Mouse (Mus musculus) lung, embryonic 14.5 days (tissue): ENCODE data around the gene Zfp92. TPM values are rescaled to one million over a fixed set of nuclear protein-coding genes. Genes with fewer than 3 reads are reported as not detected.

Source experiments
- ATAC-seq: fragments of 200-750 bp; cut with Nextera tagmentation; 2 replicates; pipeline ENCODE4 v1.8.0; 2017; ENCODE audit warnings: mild to moderate bottlenecking, moderate TSS enrichment, moderate library complexity; ENCODE audit not compliant: insufficient read depth
- DNase-seq: peaks from one replicate; pipeline ENCODE4 v3.0.0-alpha.2; 2015
- H3K27ac ChIP-seq: fragments of 300-500 bp; sonication (generic); 2 replicates; pipeline ENCODE4 v1.5.1; 2014; ENCODE audit warnings: low read depth, mild to moderate bottlenecking, moderate library complexity
- H3K27me3 ChIP-seq: fragments of 300-500 bp; sonication (generic); 2 replicates; pipeline ENCODE4 v1.6.1; 2014; ENCODE audit warnings: low read length, control low read depth; ENCODE audit not compliant: insufficient read depth
- H3K36me3 ChIP-seq: fragments of 300-500 bp; sonication (generic); 2 replicates; pipeline ENCODE4 v1.6.1; 2014; ENCODE audit warnings: control low read depth; ENCODE audit not compliant: insufficient read depth
- H3K4me1 ChIP-seq: fragments of 300-500 bp; sonication (generic); 2 replicates; pipeline ENCODE4 v1.6.1; 2014; ENCODE audit warnings: antibody characterized with exemption, control low read depth; ENCODE audit not compliant: insufficient read depth
- H3K4me2 ChIP-seq: fragments of 300-500 bp; sonication (generic); 2 replicates; pipeline ENCODE4 v1.6.1; 2014; ENCODE audit warnings: mild to moderate bottlenecking
- H3K4me3 ChIP-seq: fragments of 300-500 bp; sonication (generic); 2 replicates; pipeline ENCODE4 v1.5.1; 2014; ENCODE audit warnings: low read depth, low read length
- H3K9ac ChIP-seq: fragments of 300-500 bp; sonication (generic); 2 replicates; pipeline ENCODE4 v1.6.1; 2014
- H3K9me3 ChIP-seq: fragments of 300-500 bp; sonication (generic); 2 replicates; pipeline ENCODE4 v1.6.1; 2016; ENCODE audit warnings: low read depth, low read length, control low read depth
- CTCF ChIP-seq: IDR thresholded peaks from 2 replicates; pipeline ENCODE4 v1.5.1; 2016; ENCODE audit warnings: antibody characterized with exemption, low read depth
- WGBS: fragments of 180-500 bp; shearing (Covaris S2); extraction: QIAGEN DNeasy Blood & Tissue Kit; methylation state at CpG from one replicate; pipeline ENCODE4 v1.1.7; 2014; 5-methylcytosine and 5-hydroxymethylcytosine counted together
- polyA plus RNA-seq: library from polyadenylated mRNA; unstranded; fragments of >200 nt; fragmentation: Nextera tagmentation; extraction: Ambion mirVana; gene quantifications from 2 replicates; pipeline ENCODE4 v1.2.1, GENCODE M21; 2014

The Zfp92 gene
- polyA plus RNA-seq, 1 experiment from 2014 or later = 0.05 TPM

- ATAC-seq (no peak), DNase-seq (no peak)
- Histone ChIP-seq H3K9me3 (no peaks in the 10 kb centered on the region), H3K36me3 (no peaks in the 10 kb centered on the region), H3K4me1 (no peaks in the 10 kb centered on the region), H3K4me2 (no peak overlapping the region), H3K4me3 (no peak overlapping the region), H3K27ac (no peak overlapping the region), H3K27me3 (no peaks in the 10 kb centered on the region), H3K9ac (no peak overlapping the region)
- 89% methylated on average over 12 of the region's 12 CpGs for WGBS
- no peak for TF ChIP-seq CTCF
Measured at GRCm38 (mm10) chrX:73401616-73402015, 9.3 kb upstream of the Zfp92 start.

GRCm38 (mm10) chrX:73412767-73413166, 1.9 kb downstream of the Zfp92 start:
- no peaks in the 10 kb centered on the region for H3K27me3 ChIP-seq
- no peaks in the 10 kb centered on the region for H3K9me3 ChIP-seq
- H3K4me3 ChIP-seq = no peak overlapping the region
- TF ChIP-seq CTCF = no peak
- no peaks in the 10 kb centered on the region for H3K36me3 ChIP-seq
- 6% methylated on average over 1 of the region's 1 CpGs for WGBS
- no peak overlapping the region for H3K27ac ChIP-seq
- DNase-seq (peak; percentile 12), ATAC-seq (no peak)
- no peaks in the 10 kb centered on the region for H3K4me1 ChIP-seq
- no peak overlapping the region for H3K9ac ChIP-seq
- no peak overlapping the region for H3K4me2 ChIP-seq

GRCm38 (mm10) chrX:73430036-73430435, 19.1 kb downstream of the Zfp92 start:
- DNase-seq (peak; percentile 43), ATAC-seq (no peak)
- Histone ChIP-seq H3K9ac (no peak overlapping the region), H3K4me2 (no peak overlapping the region), H3K27ac (no peak overlapping the region), H3K4me1 (no peaks in the 10 kb centered on the region), H3K9me3 (no peaks in the 10 kb centered on the region), H3K27me3 (no peaks in the 10 kb centered on the region), H3K4me3 (no peak overlapping the region), H3K36me3 (no peaks in the 10 kb centered on the region)
- TF ChIP-seq CTCF = peak; percentile 37; the same call in 1 of the 2 replicates
- 76% methylated on average over 2 of the region's 2 CpGs for WGBS

- Histone ChIP-seq H3K4me2 (no peak overlapping the region), H3K9me3 (no peaks in the 10 kb centered on the region), H3K4me3 (no peak overlapping the region), H3K27ac (no peak overlapping the region), H3K27me3 (no peaks in the 10 kb centered on the region), H3K9ac (no peak overlapping the region), H3K36me3 (0 out of 2 replicates have a peak, but pooled peaks cover 4% of the 10 kb centered on the region), H3K4me1 (no peaks in the 10 kb centered on the region)
- DNase-seq = no peak
- TF ChIP-seq CTCF = no peak
- no peak for ATAC-seq
- WGBS = 65% methylated on average over 5 of the region's 5 CpGs
Measured at GRCm38 (mm10) chrX:73432850-73433249, 22.0 kb downstream of the Zfp92 start.

GRCm38 (mm10) chrX:73435252-73435651, 24.4 kb downstream of the Zfp92 start, which contains the start of gene Trex2:
Trex2 (minus strand) TSS chrX:73435344.
- 48% methylated on average over 11 of the region's 11 CpGs for WGBS
- Histone ChIP-seq H3K4me2 (no peak within 1 kb of the TSS), H3K36me3 (0 out of 2 replicates have a peak, but pooled peaks cover 9% of the 10 kb centered on the region), H3K27ac (no peak within 1 kb of the TSS), H3K4me3 (no peak within 1 kb of the TSS), H3K9me3 (no peaks in the 10 kb centered on the region), H3K27me3 (no peaks in the 10 kb centered on the region), H3K4me1 (no peaks in the 10 kb centered on the region), H3K9ac (no peak within 1 kb of the TSS)
- no peak for DNase-seq
- ATAC-seq = no peak
- no peak for TF ChIP-seq CTCF

- 41% methylated on average over 2 of the region's 2 CpGs for WGBS
- no peaks in the 10 kb centered on the region for H3K9me3 ChIP-seq
- H3K4me3 ChIP-seq = no peak overlapping the region
- H3K9ac ChIP-seq = no peak overlapping the region
- 0 out of 2 replicates have a peak, but pooled peaks cover 9% of the 10 kb centered on the region for H3K36me3 ChIP-seq
- no peak overlapping the region for H3K4me2 ChIP-seq
- no peaks in the 10 kb centered on the region for H3K27me3 ChIP-seq
- H3K4me1 ChIP-seq = no peaks in the 10 kb centered on the region
- no peak for TF ChIP-seq CTCF
- ATAC-seq (no peak), DNase-seq (no peak)
- no peak overlapping the region for H3K27ac ChIP-seq
Measured at GRCm38 (mm10) chrX:73441428-73441827, 30.5 kb downstream of the Zfp92 start.

GRCm38 (mm10) chrX:73451949-73452348, 41.1 kb downstream of the Zfp92 start:
- H3K4me1 ChIP-seq = no peaks in the 10 kb centered on the region
- H3K9ac ChIP-seq = no peak overlapping the region
- no peak overlapping the region for H3K4me3 ChIP-seq
- 24% methylated on average over 2 of the region's 2 CpGs for WGBS
- ATAC-seq (no peak), DNase-seq (peak; percentile 69)
- no peak overlapping the region for H3K27ac ChIP-seq
- H3K9me3 ChIP-seq = no peaks in the 10 kb centered on the region
- no peaks in the 10 kb centered on the region for H3K27me3 ChIP-seq
- no peak overlapping the region for H3K4me2 ChIP-seq
- no peaks in the 10 kb centered on the region for H3K36me3 ChIP-seq
- peak; percentile 74 for TF ChIP-seq CTCF
